In the genomic region with DNA sequence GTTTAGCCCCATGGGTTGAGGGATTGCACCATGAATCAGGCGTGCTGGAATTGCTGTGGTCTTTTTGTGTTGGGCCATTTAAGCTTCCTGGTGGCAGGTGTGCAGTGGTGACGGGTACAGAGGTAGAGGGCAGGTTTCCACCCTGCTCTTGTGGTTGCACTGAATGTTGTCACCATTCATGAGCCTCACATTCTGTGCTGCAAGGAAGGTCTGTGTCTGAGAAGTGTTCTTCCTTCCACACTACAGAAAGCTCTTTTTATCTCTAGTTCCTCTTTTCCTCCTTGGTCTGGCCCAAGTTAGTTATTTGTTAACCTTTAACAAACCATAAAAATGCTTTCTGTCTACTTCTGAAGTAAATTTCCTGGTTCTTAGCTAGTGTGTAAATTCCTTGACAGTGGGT, we compare ENCODE assay signal across 28 mouse cellular contexts. TPM values are rescaled to one million over a fixed set of nuclear protein-coding genes. Genes with fewer than 3 reads are reported as not detected.
A peak's percentile ranks its signal among the peaks of the same experiment; 100 is the strongest.
DNase-seq lines count a peak whose midpoint lies in the region; ATAC-seq and TF ChIP-seq lines count a peak whose summit lies in the region.
"Had no signal": no experiment of that assay in that cellular context is flagged by ENCODE, and none has a peak within 500 bp of the region (broad histone marks: within the 10 kb centered on the region; RNA-seq: fewer than 3 reads in every experiment).

No protein-coding gene starts in this region.

- H3K4me3 ChIP-seq in kidney, embryonic 15.5 days (replicated peaks), result no peak overlapping the region
- no peak overlapping the region for H3K4me3 ChIP-seq in MEL (ENCODE audit: control insufficient read depth in 1 of 2, insufficient read depth in 1 of 2, low read depth in 2 of 2, low read length in 2 of 2)
- H3K4me3 ChIP-seq in midbrain, embryonic 16.5 days (ENCODE audit: low read depth, low read length), result no peak overlapping the region
- no peak overlapping the region for H3K4me3 ChIP-seq in limb, embryonic 10.5 days
- H3K4me3 ChIP-seq: embryonic facial prominence, embryonic 12.5 days; heart, embryonic 12.5 days; limb, embryonic 12.5 days; liver, embryonic 12.5 days; neural tube, embryonic 13.5 days had no signal

- H3K27me3 ChIP-seq in kidney, embryonic 15.5 days, result no peaks in the 10 kb centered on the region
- no peaks in the 10 kb centered on the region for H3K27me3 ChIP-seq in MEL (ENCODE audit: control insufficient read depth in 1 of 2, insufficient read depth in 2 of 2, low read length in 2 of 2)
- H3K27me3 ChIP-seq in midbrain, embryonic 16.5 days (ENCODE audit: control insufficient read depth, insufficient read depth, low read depth, low read length), result no peaks in the 10 kb centered on the region
- H3K27me3 ChIP-seq in limb, embryonic 10.5 days (ENCODE audit: low read depth, poor library complexity, severe bottlenecking), result no peaks in the 10 kb centered on the region
- H3K27me3 ChIP-seq: embryonic facial prominence, embryonic 12.5 days; heart, embryonic 12.5 days; limb, embryonic 12.5 days; liver, embryonic 12.5 days; neural tube, embryonic 13.5 days; Patski had no signal

- H3K36me3 ChIP-seq in kidney, embryonic 15.5 days, result peaks cover 94% of the 10 kb centered on the region
- H3K36me3 ChIP-seq in MEL (ENCODE audit: control insufficient read depth in 1 of 2, insufficient read depth in 2 of 2, low read length in 2 of 2), result peaks cover 13 to 52% of the 10 kb centered on the region in 2 experiments
- H3K36me3 ChIP-seq in midbrain, embryonic 16.5 days (ENCODE audit: control insufficient read depth, insufficient read depth, low read length), result peaks cover 51% of the 10 kb centered on the region
- peaks cover 99% of the 10 kb centered on the region for H3K36me3 ChIP-seq in limb, embryonic 10.5 days

- TF ChIP-seq CTCF in MEL (IDR thresholded peaks at IDR 0.05 in 2 of 3, conservative IDR thresholded peaks at IDR 0.05 in 1 of 3; ENCODE audit: control insufficient read depth in 1 of 3, insufficient read depth in 1 of 3, low read depth in 2 of 3, low read length in 3 of 3, poor library complexity in 1 of 3, severe bottlenecking in 1 of 3), result no peak

- TF ChIP-seq RAD21 in MEL (IDR thresholded peaks at IDR 0.05; ENCODE audit: low read depth, low read length), result no peak

- TF ChIP-seq EP300 in MEL (IDR thresholded peaks at IDR 0.05; ENCODE audit: low read depth in 1 of 2, low read length in 2 of 2), result no peak; a peak in 1 of 4 replicates

- no peak overlapping the region for H3K9ac ChIP-seq in kidney, embryonic 15.5 days
- no peak overlapping the region for H3K9ac ChIP-seq in MEL (ENCODE audit: control insufficient read depth, low read depth, low read length, poor library complexity, severe bottlenecking)
- H3K9ac ChIP-seq in midbrain, embryonic 16.5 days (ENCODE audit: low read depth, low read length), result no peak overlapping the region
- H3K9ac ChIP-seq: embryonic facial prominence, embryonic 12.5 days; forebrain, postnatal 0 days; heart, embryonic 12.5 days; limb, embryonic 12.5 days; liver, embryonic 12.5 days; neural tube, embryonic 13.5 days had no signal

- H3K9me3 ChIP-seq in kidney, embryonic 15.5 days (replicated peaks), result no peaks in the 10 kb centered on the region
- no peaks in the 10 kb centered on the region for H3K9me3 ChIP-seq in MEL (replicated peaks; ENCODE audit: insufficient read depth, low read length)
- H3K9me3 ChIP-seq in midbrain, embryonic 16.5 days (replicated peaks; ENCODE audit: control insufficient read depth, low read length, poor library complexity, severe bottlenecking), result no peaks in the 10 kb centered on the region
- no peaks in the 10 kb centered on the region for H3K9me3 ChIP-seq in limb, embryonic 10.5 days (replicated peaks)
- H3K9me3 ChIP-seq: embryonic facial prominence, embryonic 12.5 days; heart, embryonic 12.5 days; limb, embryonic 12.5 days; liver, embryonic 12.5 days; neural tube, embryonic 13.5 days had no signal

- WGBS in kidney, embryonic 15.5 days, result 83% methylated on average over 2 of the region's 2 CpGs
- WGBS in midbrain, embryonic 16.5 days, result 80% methylated on average over 2 of the region's 2 CpGs
- WGBS in limb, embryonic 10.5 days, result 89% methylated on average over 2 of the region's 2 CpGs

- TF ChIP-seq POLR2A in MEL (IDR thresholded peaks at IDR 0.05; ENCODE audit: control insufficient read depth in 1 of 2, insufficient read depth in 1 of 2, low read depth in 1 of 2, low read length in 2 of 2, poor library complexity in 1 of 2), result no peak

- H3K27ac ChIP-seq in kidney, embryonic 15.5 days, result peak overlapping the region; percentile 23; the same call in 1 of the 2 replicates
- H3K27ac ChIP-seq in MEL (ENCODE audit: control insufficient read depth, low read depth, low read length), result peak overlapping the region; percentile 12
- H3K27ac ChIP-seq in midbrain, embryonic 16.5 days (ENCODE audit: low read length), result no peak overlapping the region
- no peak overlapping the region for H3K27ac ChIP-seq in limb, embryonic 10.5 days
- H3K27ac ChIP-seq: embryonic facial prominence, embryonic 12.5 days; hindbrain, postnatal 0 days; limb, embryonic 12.5 days; liver, embryonic 12.5 days; neural tube, embryonic 13.5 days had no signal

- no peaks in the 10 kb centered on the region for H3K4me1 ChIP-seq in kidney, embryonic 15.5 days
- H3K4me1 ChIP-seq in MEL (ENCODE audit: control insufficient read depth in 1 of 2, insufficient read depth in 2 of 2, low read length in 2 of 2), result peaks cover 7 to 11% of the 10 kb centered on the region in 2 experiments; a peak in 3 of 4 replicates
- H3K4me1 ChIP-seq in midbrain, embryonic 16.5 days (ENCODE audit: control insufficient read depth, insufficient read depth, low read length), result no peaks in the 10 kb centered on the region
- no peaks in the 10 kb centered on the region for H3K4me1 ChIP-seq in limb, embryonic 10.5 days
- H3K4me1 ChIP-seq: embryonic facial prominence, embryonic 12.5 days; heart, embryonic 12.5 days; limb, embryonic 12.5 days; liver, embryonic 12.5 days; neural tube, embryonic 13.5 days had no signal

- no peaks in the 10 kb centered on the region for H3K79me2 ChIP-seq in MEL (ENCODE audit: control insufficient read depth, insufficient read depth, low read length, poor library complexity)

- no peak overlapping the region for H3K4me2 ChIP-seq in kidney, embryonic 15.5 days
- H3K4me2 ChIP-seq in midbrain, embryonic 16.5 days (ENCODE audit: low read length), result no peak overlapping the region
- H3K4me2 ChIP-seq: embryonic facial prominence, embryonic 12.5 days; heart, embryonic 12.5 days; limb, embryonic 12.5 days; liver, embryonic 12.5 days; neural tube, embryonic 13.5 days had no signal

- ATAC-seq in kidney, embryonic 15.5 days (replicated peaks; ENCODE audit: low FRiP score), result no peak
- ATAC-seq in hematopoietic stem cell, adult 5-6 weeks (replicated peaks in 1 of 2; ENCODE audit: insufficient read depth in 1 of 2, low FRiP score in 2 of 2, low TSS enrichment in 1 of 2, low read depth in 1 of 2, poor library complexity in 2 of 2, severe bottlenecking in 2 of 2), result peak; percentile 27 to 70; a peak in 2 of 4 replicates
- ATAC-seq in megakaryocyte progenitor cell, adult 5-6 weeks (replicated peaks; ENCODE audit: poor library complexity), result peak; percentile 83
- no peak for ATAC-seq in midbrain, embryonic 16.5 days
- ATAC-seq: CD4-positive, CD25-positive, alpha-beta regulatory T cell, adult 4 months; forebrain, postnatal 0 days; hindbrain, postnatal 0 days; liver, embryonic 12.5 days; Patski had no signal

- no peak for DNase-seq in kidney, postnatal 25 days
- DNase-seq in MEL (ENCODE audit: low read depth, low spot score), result peak; percentile 78
- DNase-seq in limb, embryonic 10.5 days (ENCODE audit: low spot score), result no peak
- no peak for DNase-seq in cerebellum, adult 8-10 months
- DNase-seq: adrenal gland, adult 2 months; cerebellum, adult 2 months; forebrain, postnatal 0 days; gastrocnemius, postnatal 14 days; heart, adult 18-20 months; heart, postnatal 10 days; kidney, adult 18-20 months; lung, adult 2 months; lung, postnatal 14 days; midbrain, embryonic 14.5 days; right cerebral cortex, postnatal 4 days; thymus, adult 18-20 months had no signal

TF ChIP-seq in MEL, 35 proteins besides CTCF, POLR2A, EP300 and RAD21 (continues in another document):
- TF ChIP-seq GATA1 (IDR thresholded peaks at IDR 0.05; ENCODE audit: low read depth, low read length), result 0 out of 2 replicates have a peak, but pooled peaks have one; percentile 38

RNA-seq across cellular contexts. Expression of a gene that starts 25.5 kb away (rescaled TPM):
- 53.7 and 55.6 TPM in 2 replicates for polyA plus RNA-seq in kidney, embryonic 15.5 days (2015; fragmentation: Nextera tagmentation; extraction: Ambion mirVana)
- total RNA-seq in MEL (2012; rRNA removed), result 26.0 and 30.1 TPM in 2 replicates
- 10 to 100 TPM in 1 of 2 experiments, not detected in 1; 27.8 TPM for polyA plus RNA-seq in MEL (2012; ENCODE audit: insufficient read depth in 1 of 2, insufficient read length in 2 of 2, low read depth in 1 of 2, low replicate concordance in 2 of 2, missing spikeins in 1 of 2)
- 24.7 and 29.0 TPM in 2 replicates for total RNA-seq in hematopoietic stem cell, adult 5-6 weeks (2017)
- total RNA-seq in megakaryocyte progenitor cell, adult 5-6 weeks (2015), result 22.1 and 23.8 TPM in 2 replicates
- total RNA-seq in megakaryocyte progenitor cell, adult 5-6 weeks (2017), result 30.9 and 40.3 TPM in 2 replicates
- polyA plus RNA-seq in midbrain, embryonic 16.5 days (2015; fragmentation: Nextera tagmentation; extraction: Ambion mirVana), result 24.9 and 31.5 TPM in 2 replicates
- polyA plus RNA-seq in limb, embryonic 10.5 days (2016; fragmentation: Nextera tagmentation; extraction: Ambion mirVana), result 65.8 and 72.8 TPM in 2 replicates

RNA-seq across cellular contexts. Expression of a gene that starts 25.6 kb away (rescaled TPM):
- 85.7 and 88.3 TPM in 2 replicates for polyA plus RNA-seq in kidney, embryonic 15.5 days (2015; fragmentation: Nextera tagmentation; extraction: Ambion mirVana)
- total RNA-seq in MEL (2012; rRNA removed), result 86.6 and 95.9 TPM in 2 replicates
- polyA plus RNA-seq in MEL (2012; ENCODE audit: insufficient read depth in 1 of 2, insufficient read length in 2 of 2, low read depth in 1 of 2, low replicate concordance in 2 of 2, missing spikeins in 1 of 2), result 100 to 1,000 TPM in 1 of 2 experiments, not detected in 1; 106 TPM
- 74.3 and 104 TPM in 2 replicates for total RNA-seq in hematopoietic stem cell, adult 5-6 weeks (2017)
- 81.5 and 82.3 TPM in 2 replicates for total RNA-seq in megakaryocyte progenitor cell, adult 5-6 weeks (2015)
- total RNA-seq in megakaryocyte progenitor cell, adult 5-6 weeks (2017), result 108 and 109 TPM in 2 replicates
- 70.2 and 75.7 TPM in 2 replicates for polyA plus RNA-seq in midbrain, embryonic 16.5 days (2015; fragmentation: Nextera tagmentation; extraction: Ambion mirVana)
- 118 and 129 TPM in 2 replicates for polyA plus RNA-seq in limb, embryonic 10.5 days (2016; fragmentation: Nextera tagmentation; extraction: Ambion mirVana)

RNA-seq across cellular contexts. Expression of a gene that starts 32.1 kb away (rescaled TPM):
- polyA plus RNA-seq in kidney, embryonic 15.5 days (2015; fragmentation: Nextera tagmentation; extraction: Ambion mirVana), result 19.8 and 21.0 TPM in 2 replicates
- total RNA-seq in MEL (2012; rRNA removed), result 11.4 and 12.7 TPM in 2 replicates
- 10 to 100 TPM in 1 of 2 experiments, not detected in 1; 24.0 TPM for polyA plus RNA-seq in MEL (2012; ENCODE audit: insufficient read depth in 1 of 2, insufficient read length in 2 of 2, low read depth in 1 of 2, low replicate concordance in 2 of 2, missing spikeins in 1 of 2)
- total RNA-seq in hematopoietic stem cell, adult 5-6 weeks (2017), result 59.0 and 61.1 TPM in 2 replicates
- 32.8 and 48.7 TPM in 2 replicates for total RNA-seq in megakaryocyte progenitor cell, adult 5-6 weeks (2015)
- 30.5 and 32.7 TPM in 2 replicates for total RNA-seq in megakaryocyte progenitor cell, adult 5-6 weeks (2017)
- 28.1 and 34.2 TPM in 2 replicates for polyA plus RNA-seq in midbrain, embryonic 16.5 days (2015; fragmentation: Nextera tagmentation; extraction: Ambion mirVana)
- polyA plus RNA-seq in limb, embryonic 10.5 days (2016; fragmentation: Nextera tagmentation; extraction: Ambion mirVana), result 18.4 and 24.1 TPM in 2 replicates

Comparison
In these comparisons a context has a peak if more than half of its experiments do, and no peak if none do; other contexts are left out.
1. ATAC-seq: peak in hematopoietic stem cell, adult 5-6 weeks (2 of 2) and megakaryocyte progenitor cell, adult 5-6 weeks (single experiment); none in kidney, embryonic 15.5 days (single experiment) and midbrain, embryonic 16.5 days (single experiment).
2. H3K27ac ChIP-seq: peak in kidney, embryonic 15.5 days (single experiment) and MEL (single experiment); none in midbrain, embryonic 16.5 days (single experiment) and limb, embryonic 10.5 days (single experiment).